8 mouse cellular contexts compared by ENCODE assay signal in the genomic region with DNA sequence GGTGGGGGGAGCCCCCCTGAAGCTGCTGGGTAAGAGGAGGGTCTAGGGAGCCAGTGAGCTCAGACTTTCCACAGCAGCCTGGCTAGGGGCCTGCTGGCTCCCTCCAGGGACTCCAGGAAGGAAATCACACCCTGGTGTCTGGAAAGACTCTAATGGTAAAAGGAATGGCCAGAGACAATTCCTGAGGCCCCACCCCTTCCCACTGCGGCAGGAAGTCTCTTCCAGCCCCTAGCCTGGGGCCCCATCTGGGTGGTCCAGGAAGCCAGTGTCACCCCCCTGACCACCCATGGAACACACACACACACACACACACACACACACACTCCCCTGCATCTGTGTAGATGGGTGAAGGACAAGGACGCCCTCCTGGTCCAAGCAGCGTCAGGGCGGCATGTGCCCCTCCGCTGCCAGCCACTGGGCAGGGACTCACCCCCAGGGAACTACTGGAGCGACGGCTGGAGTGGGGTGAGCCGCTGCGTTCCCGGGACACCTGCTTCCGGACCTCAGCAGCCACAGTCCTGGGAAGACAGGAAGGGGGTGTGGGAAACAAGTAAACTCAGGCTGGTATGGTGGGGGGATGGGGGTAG. TPM values are rescaled to one million over a fixed set of nuclear protein-coding genes. Genes with fewer than 3 reads are reported as not detected.
A peak's percentile ranks its signal among the peaks of the same experiment; 100 is the strongest.
DNase-seq lines count a peak whose midpoint lies in the region; ATAC-seq and TF ChIP-seq lines count a peak whose summit lies in the region.

No protein-coding gene starts in this region.

- H3K4me2 ChIP-seq in embryonic facial prominence, embryonic 13.5 days: peak overlapping the region; percentile 54
- peak overlapping the region; percentile 56 for H3K4me2 ChIP-seq in heart, postnatal 0 days (ENCODE audit: low read depth, low read length)

- peak; percentile 20; the same call in 1 of the 2 replicates for ATAC-seq in embryonic facial prominence, embryonic 13.5 days (ENCODE audit: insufficient number of reproducible peaks, insufficient read depth, low FRiP score, low TSS enrichment, low read depth)
- peak; percentile 82 for ATAC-seq in heart, postnatal 0 days (ENCODE audit: insufficient read depth, low read depth)

- H3K36me3 ChIP-seq in embryonic facial prominence, embryonic 13.5 days: peaks cover 37% of the 10 kb centered on the region
- H3K36me3 ChIP-seq in heart, postnatal 0 days (replicated peaks; ENCODE audit: control insufficient read depth, insufficient read depth, low read length): peaks cover 12% of the 10 kb centered on the region
- no peaks in the 10 kb centered on the region for H3K36me3 ChIP-seq in thymus, adult 2 months (ENCODE audit: control insufficient read depth, insufficient read depth, low read length)

- no peaks in the 10 kb centered on the region for H3K27me3 ChIP-seq in embryonic facial prominence, embryonic 13.5 days
- no peaks in the 10 kb centered on the region for H3K27me3 ChIP-seq in heart, postnatal 0 days (ENCODE audit: control insufficient read depth, insufficient read depth, low read length)
- H3K27me3 ChIP-seq in thymus, adult 2 months (ENCODE audit: control insufficient read depth, insufficient read depth, low read length): no peaks in the 10 kb centered on the region

- H3K27ac ChIP-seq in embryonic facial prominence, embryonic 13.5 days: peak overlapping the region; percentile 82
- H3K27ac ChIP-seq in heart, postnatal 0 days (ENCODE audit: low read depth): peak overlapping the region; percentile 89
- no peak overlapping the region for H3K27ac ChIP-seq in thymus, adult 2 months (ENCODE audit: control insufficient read depth, insufficient read depth, low read length)

- 8% methylated on average over 11 of the region's 11 CpGs for WGBS in embryonic facial prominence, embryonic 13.5 days
- WGBS in heart, postnatal 0 days: 11% methylated on average over 11 of the region's 11 CpGs
- WGBS in thymus, adult 2 months: 84% methylated on average over 11 of the region's 11 CpGs

- peak overlapping the region; percentile 32; the same call in 1 of the 2 replicates for H3K9ac ChIP-seq in embryonic facial prominence, embryonic 13.5 days
- H3K9ac ChIP-seq in heart, postnatal 0 days (replicated peaks; ENCODE audit: low read depth, low read length): no peak overlapping the region; the same call in 1 of the 2 replicates

- peaks cover 43% of the 10 kb centered on the region for H3K4me1 ChIP-seq in embryonic facial prominence, embryonic 13.5 days
- H3K4me1 ChIP-seq in heart, postnatal 0 days (ENCODE audit: control insufficient read depth, insufficient read depth): peaks cover 9% of the 10 kb centered on the region; the same call in 1 of the 2 replicates
- no peaks in the 10 kb centered on the region for H3K4me1 ChIP-seq in thymus, adult 2 months (replicated peaks; ENCODE audit: control insufficient read depth, insufficient read depth, low read length)

- TF ChIP-seq POLR2A in thymus, adult 2 months (IDR thresholded peaks at IDR 0.05; ENCODE audit: control insufficient read depth, extremely low read depth, insufficient read depth, low read length, poor library complexity): no peak

- peak overlapping the region; percentile 22; the same call in 1 of the 2 replicates for H3K4me3 ChIP-seq in embryonic facial prominence, embryonic 13.5 days
- H3K4me3 ChIP-seq in heart, postnatal 0 days (ENCODE audit: low read depth, low read length): peak overlapping the region; percentile 29
- H3K4me3 ChIP-seq in thymus, adult 2 months (ENCODE audit: control insufficient read depth, insufficient read depth, low read length): no peak overlapping the region

- H3K9me3 ChIP-seq in embryonic facial prominence, embryonic 13.5 days: no peaks in the 10 kb centered on the region
- H3K9me3 ChIP-seq in heart, postnatal 0 days (replicated peaks; ENCODE audit: control insufficient read depth, low read length): no peaks in the 10 kb centered on the region

- 0 out of 2 replicates have a peak, but pooled peaks have one; percentile 0 for TF ChIP-seq CTCF in heart, postnatal 0 days (IDR thresholded peaks at IDR 0.05; ENCODE audit: low read depth)
- no peak for TF ChIP-seq CTCF in thymus, adult 2 months (IDR thresholded peaks at IDR 0.05; ENCODE audit: borderline replicate concordance, control insufficient read depth, extremely low read depth, insufficient read depth, low read length, poor library complexity)

- peak; percentile 36; the same call in 1 of the 2 replicates for TF ChIP-seq EP300 in heart, postnatal 0 days (IDR thresholded peaks at IDR 0.05; ENCODE audit: low read depth)

- peak; percentile 72 for DNase-seq in MN1 (ENCODE audit: low spot score)
- peak; percentile 81 for DNase-seq in heart, postnatal 0 days (ENCODE audit: low spot score)
- peak; percentile 76 to 88 for DNase-seq in kidney, postnatal 25 days
- peak; percentile 37 for DNase-seq in mesoderm, embryonic 11.5 days (ENCODE audit: low read depth, low spot score)
- no peak for DNase-seq in thymus, adult 2 months
- no peak for DNase-seq in cerebellum, adult 11-12 months
- no peak for DNase-seq in spleen, postnatal 36 days (ENCODE audit: low spot score in 2 of 2)

RNA-seq across cellular contexts. Expression of a gene that starts 5.6 kb away (rescaled TPM):
- 27.4 and 29.2 TPM in 2 replicates for polyA plus RNA-seq in embryonic facial prominence, embryonic 13.5 days (2015; fragmentation: Nextera tagmentation; extraction: Ambion mirVana)
- total RNA-seq in heart, postnatal 0 days (2014; rRNA removed; ENCODE audit: low replicate concordance): 38.5 and 65.3 TPM in 2 replicates
- polyA plus RNA-seq in heart, postnatal 0 days (2015; fragmentation: Nextera tagmentation; extraction: Ambion mirVana): 19.1 and 22.7 TPM in 2 replicates
- 27.7 and 30.8 TPM in 2 replicates for polyA plus RNA-seq in thymus, adult 2 months (2012; rRNA removed)

RNA-seq across cellular contexts. Expression of a gene that starts 11.5 kb away (rescaled TPM):
- polyA plus RNA-seq in embryonic facial prominence, embryonic 13.5 days (2015; fragmentation: Nextera tagmentation; extraction: Ambion mirVana): 0.74 and 1.1 TPM in 2 replicates
- total RNA-seq in heart, postnatal 0 days (2014; rRNA removed; ENCODE audit: low replicate concordance): not detected in 2 replicates
- polyA plus RNA-seq in heart, postnatal 0 days (2015; fragmentation: Nextera tagmentation; extraction: Ambion mirVana): 0.55 and 0.69 TPM in 2 replicates
- polyA plus RNA-seq in thymus, adult 2 months (2012; rRNA removed): 4.7 and 6.5 TPM in 2 replicates

RNA-seq across cellular contexts. Expression of a gene that starts 48.3 kb away (rescaled TPM):
- 20.8 and 22.6 TPM in 2 replicates for polyA plus RNA-seq in embryonic facial prominence, embryonic 13.5 days (2015; fragmentation: Nextera tagmentation; extraction: Ambion mirVana)
- total RNA-seq in heart, postnatal 0 days (2014; rRNA removed; ENCODE audit: low replicate concordance): 78.5 and 92.4 TPM in 2 replicates
- 10.3 and 10.9 TPM in 2 replicates for polyA plus RNA-seq in heart, postnatal 0 days (2015; fragmentation: Nextera tagmentation; extraction: Ambion mirVana)
- 9.1 and 12.6 TPM in 2 replicates for polyA plus RNA-seq in thymus, adult 2 months (2012; rRNA removed)

Comparison
In these comparisons a context has a peak if more than half of its experiments do, and no peak if none do; other contexts are left out.
1. DNase-seq: peak in MN1 (single experiment), heart, postnatal 0 days (single experiment), kidney, postnatal 25 days (2 of 2) and mesoderm, embryonic 11.5 days (single experiment); none in thymus, adult 2 months (single experiment), cerebellum, adult 11-12 months (single experiment) and spleen, postnatal 36 days (0 of 2).